Mouse (Mus musculus): ENCODE measurements around the gene Gm1043.

GRCm38 (mm10) chr5:37221563-37221962, 136.4 kb downstream of the Gm1043 start:
- TF ChIP-seq CTCF (IDR thresholded peaks at IDR 0.05; ENCODE audit: low read depth, low read length) (no peak), POLR2A (IDR thresholded peaks at IDR 0.05; ENCODE audit: borderline replicate concordance, low read depth, low read length) (no peak)
